Mouse (Mus musculus) B cell, adult 62 days (primary cell): ENCODE data around the gene Orm1. TPM values are rescaled to one million over a fixed set of nuclear protein-coding genes. Genes with fewer than 3 reads are reported as not detected.

Experiments used
- total RNA-seq: library from RNA; stranded (reverse); gene quantifications from 4 replicates; pipeline ENCODE4 v1.2.4, GENCODE M21; 2023

Orm1 gene
- total RNA-seq: not detected in 4 replicates

GRCm38 (mm10) chr4:63344295-63344694, at the start of gene Orm1:
Orm1 (plus strand) TSS chr4:63344560.

GRCm38 (mm10) chr4:63355877-63356665, 11.7 kb downstream of the Orm1 start, which contains the start of gene Orm3:
Orm3 (plus strand) TSS chr4:63356162.

GRCm38 (mm10) chr4:63362150-63362549, 17.8 kb downstream of the Orm1 start, which contains the start of gene Orm2:
Orm2 (plus strand) TSS chr4:63362449.

Other genes with a start within 250 kb of the Orm1 start
- gene Ambp, start 189.8 kb upstream of the Orm1 start, total RNA-seq: not detected in 4 replicates
- gene Kif12, start 172.4 kb upstream of the Orm1 start, total RNA-seq: not detected in 4 replicates
- 7.1 to 9.0 TPM (median 7.7 TPM) in 4 replicates for gene Col27a1, start 130.6 kb upstream of the Orm1 start, total RNA-seq
- gene Orm3, start 11.6 kb downstream of the Orm1 start, total RNA-seq: not detected in 4 replicates
- not detected in 4 replicates for gene Orm2, start 17.9 kb downstream of the Orm1 start, total RNA-seq
- 272 to 291 TPM (median 282 TPM) in 4 replicates for gene Akna, start 58.8 kb downstream of the Orm1 start, total RNA-seq
- 67.4 to 82.1 TPM (median 77.3 TPM) in 4 replicates for gene Whrn, start 151.4 kb downstream of the Orm1 start, total RNA-seq
- 69.4 to 76.9 TPM (median 71.3 TPM) in 4 replicates for gene Atp6v1g1, start 200.2 kb downstream of the Orm1 start, total RNA-seq
- gene Tmem268, start 214.2 kb downstream of the Orm1 start, total RNA-seq: 18.1 to 26.2 TPM (median 19.2 TPM) in 4 replicates